Mouse (Mus musculus) lung, postnatal 36 days (tissue): Measurements from ENCODE around the gene Abraxas1.

Experiments used
- DNase-seq: peaks from one replicate; pipeline ENCODE4 v3.0.0; 2022; ENCODE audit warnings: mixed read lengths

Abraxas1 gene

GRCm38 (mm10) chr5:100820483-100821184 lies at the start of gene Abraxas1:
Gene Abraxas1, minus strand, starts transcription at chr5:100820965.
- DNase-seq: peak; percentile 91

GRCm38 (mm10) chr5:100869197-100869895 lies 48.6 kb upstream of the Abraxas1 start:
- DNase-seq: no peak

- no peak for DNase-seq
These were observed 45.4 kb upstream of the Abraxas1 start for GRCm38 (mm10) chr5:100866183-100866582.

- DNase-seq: no peak
These were observed 43.7 kb upstream of the Abraxas1 start for GRCm38 (mm10) chr5:100864438-100864837.

- DNase-seq: no peak
These were observed 42.3 kb upstream of the Abraxas1 start for GRCm38 (mm10) chr5:100863091-100863490.

GRCm38 (mm10) chr5:100861811-100862210 lies 41.0 kb upstream of the Abraxas1 start:
- peak; percentile 43 for DNase-seq

GRCm38 (mm10) chr5:100861140-100861539 lies 40.4 kb upstream of the Abraxas1 start:
- DNase-seq: no peak

- DNase-seq: peak; percentile 80
These were observed 39.8 kb upstream of the Abraxas1 start for GRCm38 (mm10) chr5:100860417-100861053.

GRCm38 (mm10) chr5:100856552-100856951 lies 35.8 kb upstream of the Abraxas1 start:
- DNase-seq: no peak

GRCm38 (mm10) chr5:100853963-100854362 lies 33.2 kb upstream of the Abraxas1 start:
- DNase-seq: no peak

GRCm38 (mm10) chr5:100847143-100847542 lies 26.4 kb upstream of the Abraxas1 start:
- no peak for DNase-seq

GRCm38 (mm10) chr5:100846599-100846920 lies 25.8 kb upstream of the Abraxas1 start:
- DNase-seq: no peak

GRCm38 (mm10) chr5:100845848-100846598 lies 25.3 kb upstream of the Abraxas1 start:
- DNase-seq: peak; percentile 84

- peak; percentile 42 for DNase-seq
These were observed 24.7 kb upstream of the Abraxas1 start, which contains the start of gene Gpat3 for GRCm38 (mm10) chr5:100845485-100845847. Gene Gpat3, plus strand, starts transcription at chr5:100845713.

GRCm38 (mm10) chr5:100844485-100844884 lies 23.7 kb upstream of the Abraxas1 start:
- DNase-seq: no peak

- DNase-seq: no peak
These were observed 17.1 kb upstream of the Abraxas1 start for GRCm38 (mm10) chr5:100837907-100838306.

- DNase-seq: no peak
These were observed 15.2 kb upstream of the Abraxas1 start for GRCm38 (mm10) chr5:100835862-100836538.

- no peak for DNase-seq
These were observed 13.1 kb upstream of the Abraxas1 start for GRCm38 (mm10) chr5:100833841-100834240.

GRCm38 (mm10) chr5:100832680-100833079 lies 11.9 kb upstream of the Abraxas1 start:
- no peak for DNase-seq

GRCm38 (mm10) chr5:100828701-100829100 lies 7.9 kb upstream of the Abraxas1 start:
- DNase-seq: no peak

GRCm38 (mm10) chr5:100826531-100826930 lies 5.8 kb upstream of the Abraxas1 start:
- DNase-seq: no peak

GRCm38 (mm10) chr5:100825975-100826374 lies 5.2 kb upstream of the Abraxas1 start:
- DNase-seq: peak; percentile 25

- no peak for DNase-seq
These were observed 2.1 kb upstream of the Abraxas1 start for GRCm38 (mm10) chr5:100822826-100823225.
